Mouse (Mus musculus) liver, embryonic 14.5 days (tissue): ENCODE results near the gene Tas2r126. TPM values are rescaled to one million over a fixed set of nuclear protein-coding genes. Genes with fewer than 3 reads are reported as not detected.

Source experiments
- ATAC-seq: fragments of 200-750 bp; cut with Nextera tagmentation; 2 replicates; pipeline ENCODE4 v1.8.0; 2017; ENCODE audit warnings: moderate number of reproducible peaks, mild to moderate bottlenecking, moderate library complexity; ENCODE audit not compliant: insufficient read depth
- DNase-seq, 3 experiments: peaks; one replicate each; pipeline ENCODE4 v3.0.0-alpha.2; 2012 to 2013; ENCODE audit warnings: low read depth in 3 of 3, low spot score in 3 of 3
- H3K27ac ChIP-seq: fragments of 300-500 bp; sonication (generic); 2 replicates; pipeline ENCODE4 v1.5.1; 2014; ENCODE audit warnings: moderate library complexity, mild to moderate bottlenecking, control low read depth, inconsistent platforms
- H3K27me3 ChIP-seq: fragments of 300-500 bp; sonication (generic); 2 replicates; pipeline ENCODE4 v1.6.1; 2014; ENCODE audit warnings: mild to moderate bottlenecking, low read length, moderate library complexity; ENCODE audit not compliant: control insufficient read depth, insufficient read depth
- H3K36me3 ChIP-seq: fragments of 300-500 bp; sonication (generic); replicated peaks from 2 replicates; pipeline ENCODE4 v1.6.1; 2014; ENCODE audit warnings: low read depth; ENCODE audit not compliant: control insufficient read depth, insufficient read depth
- H3K4me1 ChIP-seq, 2 experiments: fragments of 200-500 bp in 1 of 2; fragments of 300-500 bp in 1 of 2; sonication (generic) in 1 of 2; replicated peaks; 2 replicates each; pipeline ENCODE4 v1.6.1; 2012 to 2014; ENCODE audit warnings: antibody characterized with exemption in 1 of 2, inconsistent platforms in 1 of 2, low read length in 1 of 2; ENCODE audit not compliant: control insufficient read depth in 2 of 2, insufficient read depth in 2 of 2
- H3K4me2 ChIP-seq: fragments of 300-500 bp; sonication (generic); 2 replicates; pipeline ENCODE4 v1.6.1; 2014; ENCODE audit warnings: low read depth, mild to moderate bottlenecking, control low read depth, moderate library complexity
- H3K4me3 ChIP-seq, 2 experiments: fragments of 200-500 bp in 1 of 2; fragments of 300-500 bp in 1 of 2; sonication (generic) in 1 of 2; 2 replicates each; pipeline ENCODE4 v1.5.1; 2012 to 2014; ENCODE audit warnings: low read depth in 2 of 2, low read length in 2 of 2, mild to moderate bottlenecking in 2 of 2, control low read depth in 1 of 2, inconsistent platforms in 1 of 2, moderate library complexity in 1 of 2; ENCODE audit not compliant: insufficient read depth in 1 of 2
- H3K9ac ChIP-seq: fragments of 300-500 bp; sonication (generic); replicated peaks from 2 replicates; pipeline ENCODE4 v1.6.1; 2014; ENCODE audit warnings: mild to moderate bottlenecking, control low read depth, moderate library complexity
- H3K9me3 ChIP-seq: fragments of 300-500 bp; sonication (generic); 2 replicates; pipeline ENCODE4 v1.6.1; 2016; ENCODE audit warnings: low read length, mixed read lengths; ENCODE audit not compliant: control insufficient read depth
- CTCF ChIP-seq: IDR thresholded peaks from 2 replicates; pipeline ENCODE4 v1.5.1; 2016; ENCODE audit warnings: antibody characterized with exemption, low read depth, control low read depth
- EP300 ChIP-seq: IDR thresholded peaks from 2 replicates; pipeline ENCODE4 v1.6.1; 2016; ENCODE audit warnings: antibody characterized with exemption, low read depth
- WGBS: fragments of 180-500 bp; shearing (Covaris S2); extraction: QIAGEN DNeasy Blood & Tissue Kit; methylation state at CpG from one replicate; pipeline ENCODE4 v1.1.7; 2014; ENCODE audit not compliant: insufficient replicate concordance; 5-methylcytosine and 5-hydroxymethylcytosine counted together
- polyA plus RNA-seq, 2 experiments: library from polyadenylated mRNA; depleted of rRNA in 1 of 2; stranded (reverse) in 1 of 2; unstranded in 1 of 2; fragments of >200 nt; fragmentation: Nextera tagmentation in 1 of 2; extraction: Ambion mirVana in 1 of 2; gene quantifications; 2 replicates each; pipeline versions ENCODE4 v1.2.1 to v1.2.3; 2012 to 2014

Tas2r126 gene
- not detected in 2 replicates for polyA plus RNA-seq (2012; rRNA removed)
- not detected in 2 replicates for polyA plus RNA-seq (2014; fragmentation: Nextera tagmentation; extraction: Ambion mirVana)

GRCm38 (mm10) chr6:42434446-42434845 lies at the start of gene Tas2r126:
TSS of gene Tas2r126 (plus strand) at chr6:42434535.
- no peak for ATAC-seq
- Histone ChIP-seq H3K9ac (no peak within 1 kb of the TSS), H3K9me3 (no peaks in the 10 kb centered on the region), H3K36me3 (no peaks in the 10 kb centered on the region), H3K27me3 (no peaks in the 10 kb centered on the region), H3K4me2 (no peak within 1 kb of the TSS), H3K4me3 (no peak within 1 kb of the TSS), H3K4me1 (no peaks in the 10 kb centered on the region), H3K27ac (no peak within 1 kb of the TSS)
- DNase-seq = no peak
- TF ChIP-seq EP300 = no peak
- TF ChIP-seq CTCF = no peak
- WGBS = 40% methylated on average over 6 of the region's 6 CpGs

- no peak for DNase-seq
- ATAC-seq = no peak
- no peaks in the 10 kb centered on the region for H3K9me3 ChIP-seq
- no peaks in the 10 kb centered on the region for H3K27me3 ChIP-seq
- 0 out of 4 replicates have a peak, but pooled peaks cover 0 to 3% of the 10 kb centered on the region in 2 experiments for H3K4me1 ChIP-seq
- no peak overlapping the region for H3K27ac ChIP-seq
- H3K9ac ChIP-seq = no peak overlapping the region
- H3K36me3 ChIP-seq = no peaks in the 10 kb centered on the region
- no peak overlapping the region for H3K4me3 ChIP-seq
- TF ChIP-seq CTCF = no peak
- no peak for TF ChIP-seq EP300
- H3K4me2 ChIP-seq = no peak overlapping the region
- 41% methylated on average over 4 of the region's 4 CpGs for WGBS
Observed at GRCm38 (mm10) chr6:42385635-42386034, 48.7 kb upstream of the Tas2r126 start.

- no peak overlapping the region for H3K27ac ChIP-seq
- ATAC-seq (no peak), DNase-seq (no peak)
- H3K9ac ChIP-seq = no peak overlapping the region
- no peaks in the 10 kb centered on the region for H3K36me3 ChIP-seq
- 34% methylated on average over 2 of the region's 2 CpGs for WGBS
- no peak for TF ChIP-seq CTCF
- no peak for TF ChIP-seq EP300
- H3K4me1 ChIP-seq = no peaks in the 10 kb centered on the region
- H3K4me2 ChIP-seq = no peak overlapping the region
- no peak overlapping the region for H3K4me3 ChIP-seq
- H3K9me3 ChIP-seq = no peaks in the 10 kb centered on the region
- no peaks in the 10 kb centered on the region for H3K27me3 ChIP-seq
Observed at GRCm38 (mm10) chr6:42391796-42392330, 42.5 kb upstream of the Tas2r126 start.

- no peaks in the 10 kb centered on the region for H3K4me1 ChIP-seq
- H3K4me3 ChIP-seq = no peak overlapping the region
- 52% methylated on average over 9 of the region's 9 CpGs for WGBS
- H3K9me3 ChIP-seq = no peaks in the 10 kb centered on the region
- DNase-seq (peak in 2 of 3 experiments; percentile 9 to 39), ATAC-seq (no peak)
- no peak overlapping the region for H3K27ac ChIP-seq
- no peak overlapping the region for H3K9ac ChIP-seq
- H3K36me3 ChIP-seq = no peaks in the 10 kb centered on the region
- no peaks in the 10 kb centered on the region for H3K27me3 ChIP-seq
- H3K4me2 ChIP-seq = no peak overlapping the region
- TF ChIP-seq CTCF = no peak
- no peak for TF ChIP-seq EP300
Observed at GRCm38 (mm10) chr6:42395960-42396809, 38.1 kb upstream of the Tas2r126 start.

- Histone ChIP-seq H3K4me1 (no peaks in the 10 kb centered on the region), H3K27ac (no peak overlapping the region), H3K4me2 (no peak overlapping the region), H3K36me3 (no peaks in the 10 kb centered on the region), H3K4me3 (no peak overlapping the region), H3K9me3 (no peaks in the 10 kb centered on the region), H3K9ac (no peak overlapping the region), H3K27me3 (no peaks in the 10 kb centered on the region)
- TF ChIP-seq EP300 (no peak), CTCF (no peak)
- no peak for DNase-seq
- no peak for ATAC-seq
- 10% methylated on average over 3 of the region's 3 CpGs for WGBS
Observed at GRCm38 (mm10) chr6:42397041-42397657, 37.2 kb upstream of the Tas2r126 start.
